ENCODE assay signal across 12 mouse cellular contexts in genomic region chr7:130278738-130279705, GRCm38 (mm10).
DNase-seq lines count a peak whose midpoint lies in the region; ATAC-seq and TF ChIP-seq lines count a peak whose summit lies in the region.
"Had no signal": no experiment of that assay in that cellular context is flagged by ENCODE, and none has a peak within 500 bp of the region (broad histone marks: within the 10 kb centered on the region; RNA-seq: fewer than 3 reads in every experiment).

No protein-coding gene starts in this region.

- no peak overlapping the region for H3K9ac ChIP-seq in hindbrain, embryonic 13.5 days
- no peak overlapping the region for H3K9ac ChIP-seq in neural tube, embryonic 11.5 days (ENCODE audit: low read length)
- no peak overlapping the region for H3K9ac ChIP-seq in neural tube, embryonic 15.5 days (replicated peaks)
- no peak overlapping the region for H3K9ac ChIP-seq in intestine, postnatal 0 days (ENCODE audit: low read depth, low read length)
- no peak overlapping the region for H3K9ac ChIP-seq in stomach, embryonic 16.5 days (ENCODE audit: low read length)
- H3K9ac ChIP-seq: hindbrain, embryonic 14.5 days had no signal

- H3K4me1 ChIP-seq in hindbrain, embryonic 10.5 days (replicated peaks), result peaks cover 30% of the 10 kb centered on the region
- peaks cover 30% of the 10 kb centered on the region for H3K4me1 ChIP-seq in hindbrain, embryonic 13.5 days (replicated peaks)
- peaks cover 19% of the 10 kb centered on the region for H3K4me1 ChIP-seq in neural tube, embryonic 11.5 days (ENCODE audit: control insufficient read depth, insufficient read depth, low read length)
- H3K4me1 ChIP-seq in neural tube, embryonic 15.5 days, result peaks cover 22% of the 10 kb centered on the region
- 0 out of 2 replicates have a peak, but pooled peaks cover 3% of the 10 kb centered on the region for H3K4me1 ChIP-seq in intestine, postnatal 0 days (replicated peaks; ENCODE audit: control insufficient read depth, insufficient read depth, low read length)
- peaks cover 19% of the 10 kb centered on the region for H3K4me1 ChIP-seq in stomach, embryonic 16.5 days (ENCODE audit: control insufficient read depth, insufficient read depth, low read length)

- 0 out of 2 replicates have a peak, but pooled peaks have one; percentile 4 for TF ChIP-seq CTCF in intestine, postnatal 0 days (IDR thresholded peaks at IDR 0.05; ENCODE audit: low read depth)

- H3K36me3 ChIP-seq in hindbrain, embryonic 10.5 days, result no peaks in the 10 kb centered on the region
- H3K36me3 ChIP-seq in hindbrain, embryonic 13.5 days, result no peaks in the 10 kb centered on the region
- no peaks in the 10 kb centered on the region for H3K36me3 ChIP-seq in neural tube, embryonic 11.5 days (ENCODE audit: control insufficient read depth, insufficient read depth, low read length)
- H3K36me3 ChIP-seq in neural tube, embryonic 15.5 days, result no peaks in the 10 kb centered on the region
- H3K36me3 ChIP-seq in intestine, postnatal 0 days (ENCODE audit: control insufficient read depth, insufficient read depth), result no peaks in the 10 kb centered on the region
- no peaks in the 10 kb centered on the region for H3K36me3 ChIP-seq in stomach, embryonic 16.5 days (ENCODE audit: control insufficient read depth, insufficient read depth, low read length)

- no peak for ATAC-seq in hindbrain, embryonic 13.5 days (ENCODE audit: low FRiP score)
- ATAC-seq in neural tube, embryonic 11.5 days (ENCODE audit: insufficient read depth, low FRiP score, low TSS enrichment), result 0 out of 2 replicates have a peak, but pooled peaks have one; percentile 11
- no peak for ATAC-seq in neural tube, embryonic 15.5 days (ENCODE audit: low FRiP score)
- ATAC-seq in intestine, postnatal 0 days, result no peak
- no peak for ATAC-seq in stomach, embryonic 16.5 days (ENCODE audit: insufficient read depth, low FRiP score)
- no peak for ATAC-seq in activated CD4-positive, CD25-positive, alpha-beta regulatory T cell, adult 4 months

- peaks cover 7% of the 10 kb centered on the region for H3K27me3 ChIP-seq in hindbrain, embryonic 10.5 days (ENCODE audit: insufficient read depth, poor library complexity, severe bottlenecking)
- H3K27me3 ChIP-seq in hindbrain, embryonic 13.5 days, result peaks cover 10% of the 10 kb centered on the region; the same call in 1 of the 2 replicates
- no peaks in the 10 kb centered on the region for H3K27me3 ChIP-seq in neural tube, embryonic 11.5 days (ENCODE audit: control insufficient read depth, insufficient read depth, low read length)
- no peaks in the 10 kb centered on the region for H3K27me3 ChIP-seq in neural tube, embryonic 15.5 days (replicated peaks)
- H3K27me3 ChIP-seq in intestine, postnatal 0 days (replicated peaks; ENCODE audit: control insufficient read depth, insufficient read depth, low read length), result no peaks in the 10 kb centered on the region
- H3K27me3 ChIP-seq in stomach, embryonic 16.5 days (ENCODE audit: control insufficient read depth, insufficient read depth, low read length), result no peaks in the 10 kb centered on the region

- no peaks in the 10 kb centered on the region for H3K9me3 ChIP-seq in hindbrain, embryonic 10.5 days
- H3K9me3 ChIP-seq in hindbrain, embryonic 13.5 days, result no peaks in the 10 kb centered on the region
- H3K9me3 ChIP-seq in neural tube, embryonic 11.5 days (ENCODE audit: control insufficient read depth, low read length), result no peaks in the 10 kb centered on the region
- H3K9me3 ChIP-seq in neural tube, embryonic 15.5 days (replicated peaks), result no peaks in the 10 kb centered on the region
- no peaks in the 10 kb centered on the region for H3K9me3 ChIP-seq in intestine, postnatal 0 days (ENCODE audit: control insufficient read depth)
- H3K9me3 ChIP-seq in stomach, embryonic 16.5 days (replicated peaks; ENCODE audit: control insufficient read depth, low read length), result no peaks in the 10 kb centered on the region

- peak overlapping the region; percentile 81 for H3K27ac ChIP-seq in hindbrain, embryonic 10.5 days
- H3K27ac ChIP-seq in hindbrain, embryonic 13.5 days, result no peak overlapping the region
- peak overlapping the region; percentile 82 for H3K27ac ChIP-seq in neural tube, embryonic 11.5 days (ENCODE audit: low read depth, low read length)
- no peak overlapping the region for H3K27ac ChIP-seq in neural tube, embryonic 15.5 days (replicated peaks)
- H3K27ac ChIP-seq in intestine, postnatal 0 days (ENCODE audit: low read depth, low read length), result no peak overlapping the region
- H3K27ac ChIP-seq in stomach, embryonic 16.5 days (ENCODE audit: low read length), result peak overlapping the region; percentile 35
- H3K27ac ChIP-seq: hindbrain, embryonic 14.5 days; left cerebral cortex, adult 2 months had no signal

- H3K4me3 ChIP-seq in hindbrain, embryonic 10.5 days, result no peak overlapping the region
- no peak overlapping the region for H3K4me3 ChIP-seq in hindbrain, embryonic 13.5 days
- no peak overlapping the region for H3K4me3 ChIP-seq in neural tube, embryonic 11.5 days (ENCODE audit: low read depth, low read length)
- H3K4me3 ChIP-seq in neural tube, embryonic 15.5 days (replicated peaks), result no peak overlapping the region
- H3K4me3 ChIP-seq in intestine, postnatal 0 days (ENCODE audit: low read depth, low read length), result no peak overlapping the region
- H3K4me3 ChIP-seq in stomach, embryonic 16.5 days (replicated peaks; ENCODE audit: low read length), result no peak overlapping the region
- H3K4me3 ChIP-seq: left cerebral cortex, adult 2 months had no signal

- no peak overlapping the region for H3K4me2 ChIP-seq in hindbrain, embryonic 13.5 days
- H3K4me2 ChIP-seq in neural tube, embryonic 11.5 days (ENCODE audit: low read depth), result no peak overlapping the region
- no peak overlapping the region for H3K4me2 ChIP-seq in neural tube, embryonic 15.5 days
- H3K4me2 ChIP-seq in intestine, postnatal 0 days (replicated peaks; ENCODE audit: low read depth), result no peak overlapping the region
- H3K4me2 ChIP-seq in stomach, embryonic 16.5 days (ENCODE audit: low read depth, low read length), result no peak overlapping the region
- H3K4me2 ChIP-seq: hindbrain, embryonic 14.5 days had no signal

- DNase-seq in hindbrain, embryonic 10.5 days (ENCODE audit: low spot score), result no peak
- DNase-seq in neural tube, embryonic 11.5 days (ENCODE audit: low spot score), result no peak
- DNase-seq in cerebellum, postnatal 14 days, result no peak
- DNase-seq: adrenal gland, postnatal 10 days; cerebellum, adult 2 months had no signal

- 58% methylated on average over 19 of the region's 19 CpGs for WGBS in hindbrain, embryonic 10.5 days
- 52% methylated on average over 19 of the region's 19 CpGs for WGBS in hindbrain, embryonic 13.5 days
- 48% methylated on average over 19 of the region's 19 CpGs for WGBS in neural tube, embryonic 11.5 days
- 32% methylated on average over 19 of the region's 19 CpGs for WGBS in neural tube, embryonic 15.5 days
- 60% methylated on average over 19 of the region's 19 CpGs for WGBS in intestine, postnatal 0 days
- WGBS in stomach, embryonic 16.5 days, result 40% methylated on average over 19 of the region's 19 CpGs

Comparison
In these comparisons a context has a peak if more than half of its experiments do, and no peak if none do; other contexts are left out.
1. H3K27ac ChIP-seq: peak in hindbrain, embryonic 10.5 days (single experiment), neural tube, embryonic 11.5 days (single experiment) and stomach, embryonic 16.5 days (single experiment); none in hindbrain, embryonic 13.5 days (single experiment), neural tube, embryonic 15.5 days (single experiment) and intestine, postnatal 0 days (single experiment).